Mouse (Mus musculus) activated CD4-positive, CD25-positive, alpha-beta regulatory T cell, adult 4 months (primary cell): ENCODE measurements around the gene Mettl8. TPM values are rescaled to one million over a fixed set of nuclear protein-coding genes. Genes with fewer than 3 reads are reported as not detected.

Source experiments
- ATAC-seq: one replicate; pipeline ENCODE4 v1.8.0; 2017
- polyA plus RNA-seq, 2 experiments: library from polyadenylated mRNA; unstranded; fragments of 100-300 nt; shearing (Covaris generic); gene quantifications; one replicate each; pipeline ENCODE4 v1.2.1; 2017

The Mettl8 gene
- polyA plus RNA-seq, 2 experiments from 2014 or later = 11.7 to 15.1 TPM

DNA sequence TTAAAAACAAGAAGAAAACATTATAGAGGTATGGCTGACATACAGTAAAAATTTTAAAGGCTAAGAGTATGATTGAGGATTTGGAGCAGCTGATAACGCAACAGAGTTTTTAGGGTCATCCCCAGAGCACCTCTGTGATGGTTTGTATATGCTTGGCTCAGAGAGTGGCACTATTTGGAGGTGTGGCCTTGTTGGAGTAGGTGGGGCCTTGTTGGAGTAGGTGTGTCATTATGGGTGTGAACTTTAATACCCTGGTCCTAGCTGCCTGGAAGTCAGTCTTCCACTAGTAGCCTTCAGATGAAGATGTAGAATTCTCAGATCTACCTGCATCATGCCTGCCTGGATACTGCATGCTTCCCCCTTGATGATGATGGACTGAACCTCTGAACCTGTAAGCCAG is 131.3 kb downstream of the Mettl8 start:
- no peak for ATAC-seq

DNA sequence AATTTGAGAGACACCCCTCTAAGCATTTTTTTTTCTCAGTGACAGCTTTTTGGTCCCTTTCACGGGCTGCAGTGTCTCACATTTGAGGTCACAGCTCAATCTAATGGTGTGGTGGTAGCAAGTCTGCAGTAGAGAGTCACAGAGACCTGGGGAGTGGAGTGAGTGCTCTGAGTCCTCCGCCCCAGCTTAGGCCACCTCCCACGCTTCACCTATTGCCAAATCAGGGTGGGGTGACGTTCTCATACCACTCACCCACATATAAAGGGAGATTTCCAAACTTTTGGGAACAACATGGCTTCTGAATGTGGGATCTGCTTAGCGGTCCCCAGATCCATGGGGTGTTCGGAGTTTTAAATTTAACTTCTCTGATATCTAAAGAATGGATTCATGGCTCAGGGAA is 132.6 kb downstream of the Mettl8 start:
- ATAC-seq = no peak

DNA sequence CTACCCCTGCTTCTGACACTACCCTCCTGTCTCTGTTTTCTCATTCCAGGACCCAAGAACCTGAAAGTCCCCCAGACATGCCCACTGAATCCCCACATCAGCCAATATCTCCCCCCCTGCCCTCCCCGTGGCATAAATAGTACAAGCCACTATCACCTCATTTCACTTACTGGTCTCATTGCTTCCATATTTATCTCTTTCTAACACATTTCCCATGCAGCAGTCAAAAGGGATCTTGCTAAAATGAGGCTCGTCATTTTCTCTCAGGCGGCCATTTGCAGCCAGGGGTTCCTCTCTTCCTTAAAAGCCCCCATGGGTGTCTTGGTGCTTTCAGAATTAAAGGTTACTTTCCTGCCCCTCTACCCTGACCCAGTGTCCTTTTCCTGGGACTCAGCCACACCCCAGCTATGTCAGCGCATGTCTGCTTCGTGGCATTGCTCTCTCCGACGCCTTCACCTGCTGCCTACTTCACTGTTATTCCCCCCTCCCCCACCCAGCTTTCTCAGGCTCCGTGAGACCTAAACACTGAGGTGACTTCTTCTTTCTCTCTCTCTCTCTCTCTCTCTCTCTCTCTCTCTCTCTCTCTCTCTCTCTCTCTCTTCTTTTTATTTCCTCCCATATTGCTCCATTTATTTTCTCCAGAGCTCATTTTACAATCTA is 134.3 kb downstream of the Mettl8 start:
- ATAC-seq = no peak

DNA sequence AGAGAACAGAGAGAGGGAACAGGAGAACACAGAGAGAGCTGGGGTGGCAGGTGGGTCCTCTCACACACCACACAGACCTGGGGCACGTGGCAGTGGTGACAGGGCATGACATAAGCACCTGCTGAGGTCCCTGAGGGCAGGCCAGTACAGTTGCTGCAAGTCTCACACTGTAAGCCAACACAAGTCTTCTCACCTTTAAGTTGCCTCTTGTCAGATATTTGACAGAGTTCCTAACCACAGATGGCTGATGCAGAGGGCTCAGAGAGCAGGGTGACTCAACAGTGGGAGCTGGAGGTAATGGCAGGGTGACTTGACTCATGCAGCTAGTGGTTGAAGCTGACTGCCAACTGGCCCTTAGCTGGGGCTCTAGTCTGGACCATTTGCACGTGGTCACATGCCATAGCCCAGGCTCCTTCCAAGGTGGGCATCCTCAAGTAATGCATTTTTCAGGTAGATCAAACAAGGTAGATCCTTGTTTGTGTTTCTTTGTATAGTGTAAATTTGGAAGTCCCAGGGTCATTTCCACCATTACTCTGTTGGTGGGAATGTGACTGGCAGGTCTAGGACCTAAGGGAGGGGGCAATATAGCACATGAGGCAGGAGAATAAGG is 135.4 kb downstream of the Mettl8 start:
- no peak for ATAC-seq

- ATAC-seq = no peak
Measured at GRCm38 (mm10) chr2:70918516-70918915, 136.9 kb downstream of the Mettl8 start.

Other genes with a start within 250 kb of the Mettl8 start
- gene Tlk1, start 229.9 kb downstream of the Mettl8 start, polyA plus RNA-seq = 10 to 100 TPM; 32.6 to 42.9 TPM
- gene Dcaf17, start 255 bp downstream of the Mettl8 start, polyA plus RNA-seq = 10 to 100 TPM; 22.1 to 22.4 TPM
- gene Cybrd1, start 62.3 kb upstream of the Mettl8 start, polyA plus RNA-seq = under 1 TPM; 0.12 to 0.22 TPM
- 10 to 100 TPM; 85.6 to 89.5 TPM for gene Dync1i2, start 156.1 kb upstream of the Mettl8 start, polyA plus RNA-seq